ENCODE assay signal across 13 mouse cellular contexts in genomic region chr11:54073291-54073690, GRCm38 (mm10). TPM values are rescaled to one million over a fixed set of nuclear protein-coding genes. Genes with fewer than 3 reads are reported as not detected.
DNase-seq lines count a peak whose midpoint lies in the region; ATAC-seq lines count a peak whose summit lies in the region.
"Had no signal": no experiment of that assay in that cellular context is flagged by ENCODE, and none has a peak within 500 bp of the region (broad histone marks: within the 10 kb centered on the region; RNA-seq: fewer than 3 reads in every experiment).

No protein-coding gene starts in this region.

- 0 out of 2 replicates have a peak, but pooled peaks cover 5% of the 10 kb centered on the region for H3K4me1 ChIP-seq in embryonic facial prominence, embryonic 14.5 days (ENCODE audit: control insufficient read depth, insufficient read depth, low read length)
- H3K4me1 ChIP-seq in limb, embryonic 15.5 days, result peaks cover 28% of the 10 kb centered on the region
- peaks cover 13% of the 10 kb centered on the region for H3K4me1 ChIP-seq in hindbrain, embryonic 13.5 days (replicated peaks)
- H3K4me1 ChIP-seq: liver, embryonic 12.5 days had no signal

- no peaks in the 10 kb centered on the region for H3K27me3 ChIP-seq in embryonic facial prominence, embryonic 14.5 days (replicated peaks; ENCODE audit: control insufficient read depth, insufficient read depth, low read length)
- no peaks in the 10 kb centered on the region for H3K27me3 ChIP-seq in limb, embryonic 15.5 days
- H3K27me3 ChIP-seq in hindbrain, embryonic 13.5 days, result peaks cover 17% of the 10 kb centered on the region

- no peak overlapping the region for H3K9ac ChIP-seq in embryonic facial prominence, embryonic 14.5 days (ENCODE audit: low read depth, low read length)
- H3K9ac ChIP-seq in limb, embryonic 15.5 days, result no peak overlapping the region
- H3K9ac ChIP-seq in hindbrain, embryonic 13.5 days, result no peak overlapping the region
- H3K9ac ChIP-seq: forebrain, embryonic 13.5 days; liver, embryonic 12.5 days had no signal

- WGBS in embryonic facial prominence, embryonic 14.5 days, result 42% methylated on average over 4 of the region's 4 CpGs
- WGBS in limb, embryonic 15.5 days, result 42% methylated on average over 4 of the region's 4 CpGs
- WGBS in hindbrain, embryonic 13.5 days, result 41% methylated on average over 4 of the region's 4 CpGs

- no peak overlapping the region for H3K27ac ChIP-seq in embryonic facial prominence, embryonic 14.5 days (replicated peaks; ENCODE audit: low read depth, low read length)
- H3K27ac ChIP-seq in limb, embryonic 15.5 days, result peak overlapping the region; percentile 75
- no peak overlapping the region for H3K27ac ChIP-seq in hindbrain, embryonic 13.5 days
- H3K27ac ChIP-seq: forebrain, embryonic 13.5 days; heart, adult 2 months; layer of hippocampus, adult 2 months; liver, embryonic 12.5 days had no signal

- ATAC-seq in embryonic facial prominence, embryonic 14.5 days (ENCODE audit: low read depth), result peak; percentile 80
- ATAC-seq in limb, embryonic 15.5 days (ENCODE audit: insufficient number of reproducible peaks, low FRiP score, low TSS enrichment, low read depth), result peak; percentile 16; the same call in 1 of the 2 replicates
- no peak for ATAC-seq in hindbrain, embryonic 13.5 days (ENCODE audit: low FRiP score)
- ATAC-seq: forebrain, embryonic 13.5 days; liver, embryonic 12.5 days had no signal

- DNase-seq in cerebellum, adult 9-11 months, result peak; percentile 5
- DNase-seq in cerebellum, postnatal 10 days, result no peak
- DNase-seq in ovary, postnatal 36 days (ENCODE audit: low spot score), result peak; percentile 6
- DNase-seq in ovary, postnatal 14 days (ENCODE audit: low spot score), result no peak
- peak; percentile 78 for DNase-seq in embryonic facial prominence, embryonic 14.5 days (ENCODE audit: low spot score)
- DNase-seq in frontal cortex, adult 2 months (ENCODE audit: extremely low spot score in 1 of 2, low spot score in 1 of 2), result no peak
- DNase-seq: heart, adult 2 months; retina, postnatal 1 day had no signal

- H3K4me2 ChIP-seq in embryonic facial prominence, embryonic 14.5 days (ENCODE audit: low read depth, low read length), result no peak overlapping the region
- H3K4me2 ChIP-seq in limb, embryonic 15.5 days, result no peak overlapping the region
- H3K4me2 ChIP-seq in hindbrain, embryonic 13.5 days, result no peak overlapping the region
- H3K4me2 ChIP-seq: forebrain, embryonic 13.5 days; liver, embryonic 12.5 days had no signal

- H3K36me3 ChIP-seq in embryonic facial prominence, embryonic 14.5 days (ENCODE audit: control insufficient read depth, insufficient read depth, low read length), result no peaks in the 10 kb centered on the region
- no peaks in the 10 kb centered on the region for H3K36me3 ChIP-seq in limb, embryonic 15.5 days
- H3K36me3 ChIP-seq in hindbrain, embryonic 13.5 days, result no peaks in the 10 kb centered on the region
- H3K36me3 ChIP-seq: liver, embryonic 12.5 days had no signal

- no peaks in the 10 kb centered on the region for H3K9me3 ChIP-seq in embryonic facial prominence, embryonic 14.5 days (ENCODE audit: control insufficient read depth, low read length)
- no peaks in the 10 kb centered on the region for H3K9me3 ChIP-seq in limb, embryonic 15.5 days
- H3K9me3 ChIP-seq in hindbrain, embryonic 13.5 days, result no peaks in the 10 kb centered on the region
- H3K9me3 ChIP-seq: liver, embryonic 12.5 days had no signal

- no peak overlapping the region for H3K4me3 ChIP-seq in embryonic facial prominence, embryonic 14.5 days (ENCODE audit: low read depth, low read length)
- no peak overlapping the region for H3K4me3 ChIP-seq in limb, embryonic 15.5 days
- no peak overlapping the region for H3K4me3 ChIP-seq in hindbrain, embryonic 13.5 days
- H3K4me3 ChIP-seq: forebrain, embryonic 13.5 days; heart, adult 2 months; layer of hippocampus, adult 2 months; liver, embryonic 12.5 days had no signal

RNA-seq across cellular contexts. Expression of gene Pdlim4, which starts 4.5 kb away (rescaled TPM):
- polyA plus RNA-seq in embryonic facial prominence, embryonic 14.5 days (2014; fragmentation: Nextera tagmentation; extraction: Ambion mirVana), result 115 and 132 TPM in 2 replicates
- polyA plus RNA-seq in limb, embryonic 15.5 days (2015; fragmentation: Nextera tagmentation; extraction: Ambion mirVana), result 125 and 136 TPM in 2 replicates
- 30.9 and 31.1 TPM in 2 replicates for polyA plus RNA-seq in hindbrain, embryonic 13.5 days (2015; fragmentation: Nextera tagmentation; extraction: Ambion mirVana)
- polyA plus RNA-seq in frontal cortex, adult 2 months (2012; rRNA removed), result 22.6 and 24.7 TPM in 2 replicates

RNA-seq across cellular contexts. Expression of gene P4ha2, which starts 26.6 kb away (rescaled TPM):
- 107 and 120 TPM in 2 replicates for polyA plus RNA-seq in embryonic facial prominence, embryonic 14.5 days (2014; fragmentation: Nextera tagmentation; extraction: Ambion mirVana)
- 132 and 149 TPM in 2 replicates for polyA plus RNA-seq in limb, embryonic 15.5 days (2015; fragmentation: Nextera tagmentation; extraction: Ambion mirVana)
- polyA plus RNA-seq in hindbrain, embryonic 13.5 days (2015; fragmentation: Nextera tagmentation; extraction: Ambion mirVana), result 10.9 and 11.3 TPM in 2 replicates
- 20.5 and 27.1 TPM in 2 replicates for polyA plus RNA-seq in frontal cortex, adult 2 months (2012; rRNA removed)

RNA-seq across cellular contexts. Expression of gene Slc22a4, which starts 45.4 kb away (rescaled TPM):
- 1.7 and 2.3 TPM in 2 replicates for polyA plus RNA-seq in embryonic facial prominence, embryonic 14.5 days (2014; fragmentation: Nextera tagmentation; extraction: Ambion mirVana)
- 6.9 and 7.9 TPM in 2 replicates for polyA plus RNA-seq in limb, embryonic 15.5 days (2015; fragmentation: Nextera tagmentation; extraction: Ambion mirVana)
- 1.8 and 2.1 TPM in 2 replicates for polyA plus RNA-seq in hindbrain, embryonic 13.5 days (2015; fragmentation: Nextera tagmentation; extraction: Ambion mirVana)
- 6.6 and 8.9 TPM in 2 replicates for polyA plus RNA-seq in frontal cortex, adult 2 months (2012; rRNA removed)

Comparison
In these comparisons a context has a peak if more than half of its experiments do, and no peak if none do; other contexts are left out.
1. DNase-seq: peak in cerebellum, adult 9-11 months (single experiment), ovary, postnatal 36 days (single experiment) and embryonic facial prominence, embryonic 14.5 days (single experiment); none in cerebellum, postnatal 10 days (0 of 2), ovary, postnatal 14 days (single experiment) and frontal cortex, adult 2 months (0 of 2).